Mouse (Mus musculus) monocyte, adult 5-6 weeks (primary cell): ENCODE measurements around the gene Mpi. TPM values are rescaled to one million over a fixed set of nuclear protein-coding genes. Genes with fewer than 3 reads are reported as not detected.

Experiments
- ATAC-seq: fragments of 153-309, 156-312 bp; replicated peaks from 2 replicates; pipeline ENCODE4 v1.8.0; 2017; ENCODE audit warnings: mild to moderate bottlenecking; ENCODE audit not compliant: low TSS enrichment, insufficient number of reproducible peaks, severe bottlenecking, poor library complexity, low FRiP score
- total RNA-seq: library from RNA; stranded (forward); fragments of 200-1000, 200-491, 200-594 nt; gene quantifications from 3 replicates; pipeline ENCODE4 v1.2.3, GENCODE M21; 2017

Mpi gene
- total RNA-seq, 1 experiment from 2014 or later, result 1.9 TPM

DNA sequence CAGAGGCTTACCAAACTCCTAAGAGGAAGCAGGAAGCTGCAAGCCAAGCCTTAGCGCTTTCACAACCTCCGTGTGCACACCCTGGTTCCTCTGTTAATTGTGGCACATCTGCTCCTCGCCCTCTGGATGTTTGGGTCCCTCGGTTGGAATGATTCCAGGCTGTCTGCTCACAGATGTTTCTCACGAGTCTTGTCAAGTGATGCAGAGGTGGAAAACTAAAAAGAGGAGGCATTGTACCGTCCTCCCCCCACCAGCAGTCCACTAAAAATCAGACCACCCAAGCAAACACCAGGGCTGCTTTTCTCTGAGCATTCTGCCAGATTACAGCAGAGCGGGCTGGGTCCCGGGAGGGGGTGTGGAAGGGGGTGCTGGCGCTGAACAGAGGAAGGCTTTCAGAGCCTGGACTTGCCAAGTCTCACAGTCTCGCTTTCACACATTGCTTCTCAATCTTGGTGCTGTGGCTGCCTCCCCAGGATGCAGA, 13.2 kb upstream of the Mpi start:
- ATAC-seq, result peak; percentile 44

DNA sequence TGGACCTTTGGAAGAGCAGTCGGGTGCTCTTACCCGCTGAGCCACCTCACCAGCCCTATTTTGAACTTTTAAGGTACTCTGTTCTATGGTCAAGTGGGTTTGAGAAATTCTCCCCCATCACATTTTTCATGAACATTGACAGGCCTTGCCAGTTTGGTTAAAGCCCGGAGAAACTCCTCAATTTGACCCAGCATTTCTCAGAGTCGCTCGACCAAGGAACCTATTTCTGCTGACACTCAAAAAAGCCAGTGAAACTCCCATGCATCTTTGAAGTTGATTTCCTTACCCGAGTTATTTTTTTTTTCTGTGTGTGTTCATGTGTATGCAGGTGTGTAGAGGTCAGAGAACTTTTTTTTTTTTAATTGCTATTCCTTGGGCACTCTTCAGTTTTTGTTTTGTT, 12.0 kb upstream of the Mpi start:
- no peak for ATAC-seq

DNA sequence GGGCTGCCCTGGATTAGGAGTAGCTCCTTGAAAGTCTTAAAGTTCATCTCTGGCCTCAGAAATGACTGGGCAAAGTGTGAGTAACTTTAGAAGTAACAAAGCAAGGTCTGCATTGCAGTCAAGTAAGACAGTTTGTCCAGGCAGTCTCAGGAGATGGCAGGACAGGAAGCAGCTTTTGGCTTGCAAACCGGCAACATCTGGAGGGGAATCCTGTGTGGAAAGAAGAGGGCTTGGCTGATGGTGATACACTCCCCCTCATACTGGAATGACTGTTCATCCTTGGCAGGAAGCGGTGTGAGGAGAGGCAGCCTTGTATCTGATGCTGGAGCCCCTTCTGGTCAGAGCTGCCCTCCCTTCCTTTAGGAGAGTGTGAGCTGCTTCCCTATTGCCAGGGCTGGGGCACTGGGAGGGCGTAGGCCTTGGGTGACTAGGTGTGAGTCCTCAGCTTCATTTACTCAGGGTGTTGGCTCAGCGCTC, 10.4 kb upstream of the Mpi start:
- no peak for ATAC-seq

DNA sequence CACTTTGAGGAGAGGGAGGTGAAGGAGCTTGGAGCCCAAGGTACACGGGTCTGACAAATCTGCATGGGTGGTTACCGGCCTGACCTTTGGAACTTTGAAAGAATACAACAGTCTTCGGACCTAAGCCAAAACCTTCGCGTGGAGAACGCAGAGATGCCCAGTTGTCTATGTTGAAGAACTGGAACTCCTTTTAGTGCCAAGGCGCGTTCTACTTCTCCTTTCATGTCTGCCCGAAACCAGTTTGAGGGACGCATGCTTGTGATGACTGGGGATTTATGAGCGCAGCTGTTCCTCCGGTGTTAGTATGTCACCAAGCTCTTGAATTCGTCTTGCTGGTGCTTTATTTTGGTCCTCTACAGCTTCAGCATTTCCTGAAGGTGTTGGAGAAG, 9.1 kb upstream of the Mpi start:
- peak; percentile 15; the same call in 1 of the 2 replicates for ATAC-seq

DNA sequence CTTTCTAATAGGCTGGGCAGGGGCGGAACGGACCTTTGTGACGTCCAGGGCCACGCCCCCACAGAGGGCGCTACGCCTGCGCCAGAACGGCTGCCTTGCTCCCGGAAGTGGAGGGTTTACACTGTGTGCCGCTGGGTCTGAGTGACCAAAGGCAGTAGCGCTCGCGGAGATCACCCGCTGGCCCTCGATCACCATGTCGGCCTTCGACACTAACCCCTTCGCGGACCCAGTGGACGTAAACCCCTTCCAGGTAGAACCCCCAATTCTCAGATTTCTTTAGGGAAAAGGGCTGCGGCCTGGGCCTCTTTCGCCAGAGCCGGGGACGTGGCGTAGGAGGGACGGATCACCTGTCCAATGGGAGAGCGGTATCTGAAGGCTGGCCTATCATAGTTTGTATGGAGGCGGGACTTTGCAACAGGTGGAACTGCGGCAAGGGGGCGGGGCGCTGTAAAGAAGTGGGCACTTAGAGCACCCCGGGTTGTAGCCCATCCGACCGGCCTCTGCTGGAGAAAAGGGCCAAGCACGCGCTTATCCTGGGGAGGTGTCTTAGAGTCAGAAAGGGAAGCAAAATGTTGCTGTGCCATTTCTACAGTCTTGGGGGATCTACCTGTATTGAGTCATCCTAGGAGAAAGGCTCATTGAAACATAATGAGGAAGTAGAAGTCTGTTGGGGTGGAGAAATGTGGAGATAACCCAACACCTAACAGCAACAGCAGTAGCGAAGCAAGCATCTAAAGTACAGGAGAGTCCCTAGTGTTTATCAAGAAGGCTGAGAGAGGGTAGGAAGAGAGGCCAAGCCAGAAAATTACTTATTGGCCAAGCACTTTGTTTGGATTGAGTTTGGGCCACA, 8.5 kb upstream of the Mpi start, which contains the start of gene Scamp2:
Gene Scamp2 (plus strand): TSS at position 83 of the 850 bp plus-strand sequence.
- ATAC-seq, result peak; percentile 89

DNA sequence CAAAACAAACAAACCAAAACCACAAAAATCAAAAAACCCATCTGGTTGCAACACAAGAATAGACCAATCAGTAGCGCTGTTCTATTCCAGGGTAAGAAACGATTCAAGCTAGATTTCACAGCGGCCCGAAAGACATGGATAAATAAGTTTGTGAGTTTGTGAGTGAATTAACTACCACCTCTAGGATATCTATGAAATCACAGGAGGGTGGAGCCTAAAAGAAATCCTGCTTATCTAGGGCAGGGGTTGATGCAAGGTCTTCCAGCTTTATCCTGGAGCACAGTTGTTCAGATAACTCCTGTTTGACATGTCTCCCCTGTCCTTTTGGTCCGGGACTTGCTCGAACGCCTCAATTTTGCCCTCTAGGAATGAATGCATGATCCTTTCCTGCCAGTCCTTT, 7.7 kb upstream of the Mpi start:
- no peak for ATAC-seq

DNA sequence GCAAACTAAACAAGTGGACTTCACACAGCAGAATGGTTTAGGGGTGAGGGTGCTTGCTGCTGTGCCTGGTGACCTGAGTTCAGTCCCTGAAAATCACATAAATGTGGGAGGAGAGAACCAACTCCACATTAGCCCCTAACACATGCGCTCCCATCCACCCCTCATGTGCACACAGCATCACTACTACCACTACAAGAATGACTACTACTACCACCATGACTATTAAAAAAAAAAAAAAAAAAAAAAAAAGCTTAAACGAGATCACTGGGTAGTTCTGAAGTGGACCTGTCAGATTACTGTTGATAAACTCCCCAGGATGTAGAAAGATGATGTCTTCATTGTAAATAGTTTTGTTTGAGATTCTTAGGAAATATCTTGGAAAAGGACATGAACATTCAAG, 7.0 kb upstream of the Mpi start:
- no peak for ATAC-seq

DNA sequence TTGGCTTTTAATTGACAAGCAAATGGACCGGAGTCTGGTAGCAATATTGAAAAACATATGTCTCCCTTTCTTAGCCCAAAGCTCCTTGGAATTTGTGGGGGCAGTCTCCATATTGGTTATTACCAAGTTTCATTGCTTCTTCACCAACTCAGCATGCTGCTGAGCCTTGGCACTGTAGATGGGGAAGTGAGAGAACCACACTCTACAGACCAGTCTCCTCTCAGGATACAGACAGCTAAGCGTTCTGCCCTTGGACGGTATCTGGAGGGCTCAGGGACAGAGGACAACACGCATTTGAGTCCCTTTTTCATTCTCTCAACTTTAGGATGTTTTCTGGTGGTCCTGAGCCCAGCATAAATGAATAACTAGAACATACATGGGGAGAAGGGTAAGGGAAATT, 6.1 kb upstream of the Mpi start:
- ATAC-seq, result no peak

DNA sequence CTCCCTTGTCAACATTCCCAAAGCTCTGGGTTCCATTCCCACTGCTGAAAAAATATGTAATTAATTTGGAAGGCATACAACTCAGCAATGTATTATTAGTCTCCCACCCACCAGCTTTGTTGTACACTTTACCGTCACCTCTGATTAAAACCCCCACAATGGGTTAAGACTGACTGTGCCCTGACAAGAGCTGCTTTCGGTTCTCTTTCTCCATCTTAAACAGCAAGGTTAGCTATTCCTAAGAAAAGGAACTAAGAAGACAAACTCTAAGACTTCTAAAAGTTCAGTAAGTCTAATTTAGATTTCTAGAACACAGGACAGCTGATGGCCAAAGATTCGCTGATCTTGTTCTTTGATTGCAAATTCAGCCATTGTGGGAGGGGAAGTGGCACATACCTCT, 4.7 kb upstream of the Mpi start:
- no peak for ATAC-seq

DNA sequence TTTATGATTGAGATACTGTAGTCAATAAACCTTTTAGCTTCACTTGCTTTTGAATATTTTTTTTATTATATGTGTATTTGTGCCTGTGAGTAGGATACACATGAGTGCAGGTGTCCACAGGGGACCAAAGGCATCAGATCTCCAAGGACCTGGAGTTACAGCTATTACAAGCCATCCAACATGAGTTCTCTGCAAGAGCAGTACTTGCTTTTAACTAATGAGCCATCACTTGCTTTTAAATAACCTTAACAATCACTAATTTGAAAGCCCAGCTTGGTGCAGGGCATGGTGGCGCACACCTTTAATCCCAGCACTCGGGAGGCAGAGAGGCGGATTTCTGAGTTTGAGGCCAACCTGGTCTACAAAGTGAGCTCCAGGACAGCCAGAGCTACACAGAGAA, 2.2 kb upstream of the Mpi start:
- no peak for ATAC-seq

DNA sequence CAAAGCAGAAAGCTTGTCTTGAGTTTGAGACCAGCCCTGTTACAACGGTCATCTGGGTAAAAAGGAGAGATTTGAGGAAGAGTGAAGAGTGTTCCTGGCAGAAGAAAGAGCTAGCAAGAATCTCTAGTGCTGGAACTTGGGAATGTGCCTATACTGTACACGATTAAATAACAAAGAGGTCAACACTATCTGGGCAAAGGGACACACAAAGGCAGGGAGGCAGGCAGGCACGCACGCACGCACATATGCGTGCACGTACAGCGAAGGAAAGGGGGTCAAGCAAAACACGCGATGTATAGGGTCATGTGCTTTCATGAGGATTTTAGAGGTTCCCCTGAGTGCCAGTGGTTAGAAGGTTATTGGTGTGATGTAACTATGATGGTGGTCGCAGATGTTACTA, 556 bp upstream of the Mpi start:
- ATAC-seq, result no peak

DNA sequence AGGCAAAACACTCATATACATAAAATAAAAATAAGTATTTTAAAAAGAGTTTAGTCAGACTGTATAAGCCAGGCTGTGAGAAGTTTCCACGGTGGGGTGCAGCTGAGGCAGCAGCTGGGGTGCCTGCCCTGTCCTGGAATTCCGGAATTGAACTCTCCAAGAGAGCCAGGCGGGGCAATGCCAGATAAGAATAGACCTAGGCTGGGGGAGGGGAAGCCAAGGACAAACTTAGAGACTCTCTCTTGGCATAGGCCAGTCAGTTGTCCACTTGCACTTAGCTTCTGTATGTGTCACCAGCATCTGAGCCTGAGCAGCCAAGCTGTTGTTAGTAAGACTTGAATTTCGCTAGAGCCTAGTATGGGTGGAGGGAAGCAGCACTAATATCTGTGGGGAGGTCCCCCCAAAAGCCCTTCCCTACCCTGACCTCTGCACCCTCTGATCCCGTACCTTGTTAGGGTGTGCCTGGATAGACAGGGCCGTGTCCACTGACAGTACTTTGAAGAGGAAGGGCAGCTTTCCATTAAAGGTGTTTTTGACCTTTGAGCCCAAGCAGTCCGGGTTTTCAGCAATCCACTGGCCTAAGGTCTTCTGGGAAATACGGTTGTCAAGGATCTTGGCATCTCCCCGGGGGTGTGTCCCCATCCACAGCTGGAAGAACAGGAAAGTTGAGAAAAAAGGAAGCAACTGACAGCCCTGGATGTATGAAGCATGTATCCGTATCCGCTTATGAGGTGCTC, 2.3 kb downstream of the Mpi start:
- no peak for ATAC-seq

DNA sequence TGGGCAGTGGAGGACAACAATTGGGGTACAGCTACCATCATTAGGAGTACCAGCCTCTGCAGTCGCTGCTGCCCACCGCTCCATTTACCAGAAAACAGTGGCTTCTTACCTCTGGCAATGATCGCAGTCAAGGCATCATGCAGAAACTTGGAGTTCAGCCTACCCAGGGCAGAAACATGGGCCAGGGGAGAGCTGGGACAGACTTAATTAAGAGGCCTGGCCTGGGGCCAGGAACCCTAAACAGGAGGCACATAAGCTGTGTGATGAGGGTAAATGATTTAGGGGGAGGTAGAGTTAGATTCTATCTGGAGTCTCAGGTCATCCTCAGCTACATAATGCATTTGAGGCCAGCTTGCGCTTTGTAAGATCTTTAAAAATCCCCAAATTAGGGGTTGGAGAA, 3.4 kb downstream of the Mpi start:
- no peak for ATAC-seq

DNA sequence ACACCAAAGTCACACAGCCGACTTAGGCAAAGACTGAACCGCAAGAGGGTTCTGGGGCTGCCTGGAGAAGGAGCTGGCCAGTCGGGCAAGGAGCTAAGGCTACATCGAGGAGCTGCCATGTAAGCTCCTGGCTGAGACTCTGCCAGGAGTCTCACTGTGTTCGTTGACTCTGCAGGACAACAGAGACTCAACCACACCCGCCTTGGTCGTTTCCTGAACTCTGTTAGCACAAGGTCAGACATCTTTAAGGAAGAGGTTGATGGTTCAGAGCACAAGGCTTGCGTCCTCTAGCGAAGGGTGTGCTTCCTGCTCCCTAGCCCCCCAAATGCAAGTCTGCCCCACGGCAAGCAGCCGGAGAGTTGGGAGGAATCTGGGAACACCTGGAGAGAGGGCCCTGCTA, 4.7 kb downstream of the Mpi start:
- no peak for ATAC-seq

DNA sequence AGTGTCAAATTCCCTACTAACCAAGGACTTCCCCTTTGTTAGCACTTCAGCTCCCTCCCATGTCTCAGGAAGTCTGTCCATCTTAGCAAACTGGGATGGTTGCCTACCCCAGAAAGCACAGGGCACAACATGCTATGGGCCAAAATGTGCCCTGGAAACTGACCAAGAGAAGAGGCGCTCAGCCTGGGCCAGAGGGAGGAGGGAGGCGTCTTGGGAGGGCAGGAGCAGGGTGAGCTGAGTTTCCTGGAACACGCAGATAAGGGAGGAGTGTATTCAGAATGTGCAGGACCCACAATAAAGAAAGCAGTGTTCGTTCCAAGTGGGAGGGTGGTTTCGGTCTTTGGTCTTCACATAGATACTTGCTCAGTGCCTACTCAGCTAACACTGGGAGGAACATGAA, 5.3 kb downstream of the Mpi start:
- ATAC-seq, result no peak

DNA sequence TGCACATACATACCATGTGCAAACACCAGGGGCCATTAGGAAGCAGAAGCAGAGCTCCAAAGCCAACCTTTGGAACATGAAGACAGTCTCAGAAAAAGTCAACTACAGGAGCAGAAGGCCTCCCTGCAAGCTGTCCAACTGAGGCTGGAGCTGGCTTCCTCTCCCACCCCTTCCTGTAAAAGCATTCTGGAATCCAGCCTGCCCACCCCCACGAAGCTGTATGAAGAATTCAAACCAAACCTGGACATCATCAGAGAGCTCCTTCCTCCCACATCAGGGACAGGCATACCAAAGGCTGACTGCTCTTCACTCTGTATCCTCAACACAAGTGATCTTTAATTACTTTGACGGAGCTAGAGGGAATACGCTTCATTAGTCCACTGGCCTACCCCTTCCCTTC, 8.6 kb downstream of the Mpi start:
- ATAC-seq, result no peak

DNA sequence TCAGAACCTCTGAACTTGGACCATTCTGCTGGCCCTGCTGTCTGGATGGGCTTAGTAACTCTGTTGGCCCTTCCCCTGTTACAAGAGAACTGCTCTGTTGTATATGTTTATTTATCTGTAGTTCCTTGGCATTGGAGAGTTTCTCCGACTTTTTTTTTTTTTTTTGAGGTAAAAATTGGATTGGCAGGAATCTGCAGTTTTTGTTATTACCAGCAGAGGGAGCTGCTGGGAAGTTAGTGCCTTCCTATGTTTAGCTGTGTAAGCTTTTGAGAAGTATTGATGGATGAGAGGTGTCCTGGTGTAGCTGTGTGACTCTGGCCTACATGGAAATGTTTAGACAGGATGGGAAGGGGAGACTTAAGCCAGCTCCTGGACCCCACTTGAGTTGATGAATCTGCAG, 11.3 kb downstream of the Mpi start:
- ATAC-seq, result no peak

DNA sequence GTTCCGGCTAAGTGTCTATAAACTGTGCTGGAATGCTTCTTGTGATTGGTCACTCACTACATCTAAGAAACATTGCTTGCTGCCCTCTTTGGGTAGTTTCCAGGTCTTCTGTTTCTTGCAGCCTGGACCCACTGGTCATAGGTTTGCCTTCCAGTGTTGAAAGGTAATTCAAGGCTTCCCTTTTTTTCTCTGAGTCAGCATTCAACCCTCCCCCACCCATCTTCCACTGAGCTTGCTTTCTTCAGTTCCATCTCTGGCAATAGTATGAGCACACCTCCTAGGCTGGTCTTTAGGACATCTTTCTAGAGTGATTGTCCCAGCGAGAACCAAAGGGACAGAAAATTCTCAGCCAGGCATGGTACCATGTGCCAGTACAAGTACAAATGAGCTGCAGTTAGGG, 13.0 kb downstream of the Mpi start:
- ATAC-seq, result no peak

DNA sequence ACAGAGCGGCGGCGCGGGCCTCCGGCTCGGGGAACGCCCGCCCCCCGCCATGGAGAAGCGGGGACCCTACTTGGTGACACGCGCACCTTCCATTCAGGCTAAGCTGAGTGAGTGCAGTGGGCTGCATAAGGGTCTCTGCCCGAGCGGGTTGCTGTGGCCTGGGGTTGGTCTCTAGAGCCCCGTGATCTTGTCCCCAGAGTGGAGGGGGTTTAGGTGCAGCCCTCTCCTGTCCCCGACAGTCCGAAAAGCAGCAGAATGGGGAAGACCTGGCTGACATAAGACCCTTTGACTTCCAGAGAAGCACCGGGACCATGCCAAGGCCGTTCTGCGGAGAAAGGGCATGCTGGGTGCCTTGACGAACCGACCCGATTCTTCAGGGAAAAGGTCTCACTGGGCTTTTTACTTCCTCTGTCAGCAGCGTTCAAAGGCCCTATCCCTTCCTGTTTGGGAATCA, 14.8 kb downstream of the Mpi start:
- no peak; the same call in 1 of the 2 replicates for ATAC-seq
